Mouse (Mus musculus) liver, embryonic 15.5 days (tissue): ENCODE data around the gene Ceacam16. TPM values are rescaled to one million over a fixed set of nuclear protein-coding genes. Genes with fewer than 3 reads are reported as not detected.

ENCODE experiments used
- ATAC-seq: fragments of 200-750 bp; cut with Nextera tagmentation; 2 replicates; pipeline ENCODE4 v1.8.0; 2017; ENCODE audit warnings: moderate number of reproducible peaks, mild to moderate bottlenecking, moderate library complexity; ENCODE audit not compliant: insufficient read depth
- H3K27ac ChIP-seq: fragments of 300-500 bp; sonication (generic); replicated peaks from 2 replicates; pipeline ENCODE4 v1.5.1; 2015; ENCODE audit warnings: mild to moderate bottlenecking, inconsistent platforms
- H3K27me3 ChIP-seq: fragments of 300-500 bp; sonication (generic); 2 replicates; pipeline ENCODE4 v1.6.1; 2015; ENCODE audit warnings: mild to moderate bottlenecking, inconsistent platforms
- H3K36me3 ChIP-seq: fragments of 300-500 bp; sonication (generic); replicated peaks from 2 replicates; pipeline ENCODE4 v1.6.1; 2015; ENCODE audit warnings: moderate library complexity, mild to moderate bottlenecking, inconsistent platforms
- H3K4me1 ChIP-seq: fragments of 300-500 bp; sonication (generic); replicated peaks from 2 replicates; pipeline ENCODE4 v1.6.1; 2015; ENCODE audit warnings: inconsistent platforms
- H3K4me2 ChIP-seq: fragments of 300-500 bp; sonication (generic); 2 replicates; pipeline ENCODE4 v1.6.1; 2015; ENCODE audit warnings: moderate library complexity, mild to moderate bottlenecking, inconsistent platforms
- H3K4me3 ChIP-seq: fragments of 300-500 bp; sonication (generic); replicated peaks from 2 replicates; pipeline ENCODE4 v1.5.1; 2015; ENCODE audit warnings: mild to moderate bottlenecking, inconsistent platforms
- H3K9ac ChIP-seq: fragments of 300-500 bp; sonication (generic); 2 replicates; pipeline ENCODE4 v1.6.1; 2015; ENCODE audit warnings: moderate library complexity, mild to moderate bottlenecking, inconsistent platforms
- H3K9me3 ChIP-seq: fragments of 300-500 bp; sonication (generic); replicated peaks from 2 replicates; pipeline ENCODE4 v1.6.1; 2016; ENCODE audit warnings: inconsistent platforms
- WGBS: fragments of 180-500 bp; shearing (Covaris S2); methylation state at CpG from one replicate; pipeline ENCODE4 v1.1.7; 2015; ENCODE audit warnings: mixed read lengths; ENCODE audit not compliant: insufficient replicate concordance; 5-methylcytosine and 5-hydroxymethylcytosine counted together
- polyA plus RNA-seq: library from polyadenylated mRNA; unstranded; fragments of >200 nt; fragmentation: Nextera tagmentation; extraction: Ambion mirVana; gene quantifications from 2 replicates; pipeline ENCODE4 v1.2.1, GENCODE M21; 2015

Ceacam16 gene
- polyA plus RNA-seq, 1 experiment from 2014 or later: not detected

DNA sequence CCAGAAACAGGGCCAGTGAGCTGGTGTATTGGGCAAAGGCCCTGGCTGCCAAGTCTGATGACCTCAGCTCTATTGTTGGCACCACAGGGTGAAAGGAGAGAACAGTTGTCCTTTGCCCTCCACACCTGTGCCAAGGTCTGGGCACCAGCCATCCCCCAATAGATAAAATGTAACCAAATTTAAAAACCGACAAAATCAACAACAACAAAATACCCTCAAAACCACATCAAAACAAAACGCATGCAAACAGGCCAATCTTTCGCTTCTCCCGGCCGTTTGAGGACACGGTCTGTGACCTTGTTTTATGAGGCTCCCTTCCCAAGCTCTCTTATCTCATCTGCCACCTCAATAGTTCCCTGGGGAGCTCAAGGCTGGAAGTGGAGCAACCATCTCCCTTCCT, 5.4 kb upstream of the Ceacam16 start:
- no peaks in the 10 kb centered on the region for H3K36me3 ChIP-seq
- no peak overlapping the region for H3K4me2 ChIP-seq
- H3K9ac ChIP-seq: no peak overlapping the region
- peaks cover 7% of the 10 kb centered on the region for H3K4me1 ChIP-seq
- no peak overlapping the region for H3K4me3 ChIP-seq
- ATAC-seq: no peak
- WGBS: 59% methylated on average over 6 of the region's 6 CpGs
- no peaks in the 10 kb centered on the region for H3K27me3 ChIP-seq
- H3K27ac ChIP-seq: 0 out of 2 replicates have a peak overlapping the region, but pooled peaks have one; percentile 39
- no peaks in the 10 kb centered on the region for H3K9me3 ChIP-seq

GRCm38 (mm10) chr7:19865246-19866036, 4.3 kb upstream of the Ceacam16 start:
- H3K4me1 ChIP-seq: peaks cover 5% of the 10 kb centered on the region
- no peaks in the 10 kb centered on the region for H3K27me3 ChIP-seq
- H3K9me3 ChIP-seq: no peaks in the 10 kb centered on the region
- no peak overlapping the region for H3K4me3 ChIP-seq
- WGBS: 60% methylated on average over 8 of the region's 8 CpGs
- H3K4me2 ChIP-seq: no peak overlapping the region
- no peak overlapping the region for H3K9ac ChIP-seq
- ATAC-seq: peak; percentile 85
- H3K27ac ChIP-seq: peak overlapping the region; percentile 39; the same call in 1 of the 2 replicates
- no peaks in the 10 kb centered on the region for H3K36me3 ChIP-seq

DNA sequence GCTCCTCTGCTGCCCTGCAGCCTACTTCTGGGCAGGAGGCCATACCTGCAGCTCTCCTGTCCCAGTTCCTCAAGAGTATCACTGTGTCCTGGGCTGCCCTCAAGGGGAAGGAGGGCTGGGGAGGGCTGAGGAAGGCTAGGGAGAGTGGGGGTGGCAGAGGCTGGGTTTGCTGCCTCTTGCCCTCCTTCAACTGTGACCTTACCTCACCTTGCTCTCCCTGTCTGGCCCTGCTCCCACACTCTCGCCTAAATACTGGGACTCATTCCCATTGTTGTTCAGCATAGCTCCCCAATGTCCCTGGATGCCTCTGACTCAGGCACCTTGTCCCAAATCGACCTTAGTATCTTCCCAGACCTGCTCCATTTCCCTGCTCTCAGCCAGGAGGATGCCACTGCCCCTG, 3.1 kb upstream of the Ceacam16 start:
- Histone ChIP-seq H3K36me3 (no peaks in the 10 kb centered on the region), H3K27me3 (no peaks in the 10 kb centered on the region), H3K9ac (no peak overlapping the region), H3K27ac (no peak overlapping the region), H3K4me2 (no peak overlapping the region), H3K9me3 (no peaks in the 10 kb centered on the region), H3K4me3 (no peak overlapping the region), H3K4me1 (peaks cover 5% of the 10 kb centered on the region)
- WGBS: 32% methylated on average over 2 of the region's 2 CpGs
- ATAC-seq: no peak

GRCm38 (mm10) chr7:19859740-19860139, 1.4 kb downstream of the Ceacam16 start:
- Histone ChIP-seq H3K4me2 (no peak overlapping the region), H3K27ac (no peak overlapping the region), H3K4me3 (no peak overlapping the region), H3K9ac (no peak overlapping the region), H3K27me3 (no peaks in the 10 kb centered on the region), H3K36me3 (no peaks in the 10 kb centered on the region), H3K4me1 (no peaks in the 10 kb centered on the region), H3K9me3 (no peaks in the 10 kb centered on the region)
- ATAC-seq: no peak
- WGBS: 53% methylated on average over 10 of the region's 10 CpGs

GRCm38 (mm10) chr7:19856283-19856682, 4.8 kb downstream of the Ceacam16 start:
- Histone ChIP-seq H3K4me1 (no peaks in the 10 kb centered on the region), H3K27ac (no peak overlapping the region)

GRCm38 (mm10) chr7:19855663-19856062, 5.4 kb downstream of the Ceacam16 start:
- ATAC-seq: no peak

More at GRCm38 (mm10) chr7:19856283-19856682, 4.8 kb downstream of the Ceacam16 start:
- 58% methylated on average over 6 of the region's 6 CpGs for whole genome bisulfite sequencing
- no peaks in the 10 kb centered on the region for H3K36me3 ChIP-seq
- ATAC-seq: no peak
- H3K4me3 ChIP-seq: no peak overlapping the region
- H3K9me3 ChIP-seq: no peaks in the 10 kb centered on the region
- no peak overlapping the region for H3K4me2 ChIP-seq
- H3K9ac ChIP-seq: no peak overlapping the region
- H3K27me3 ChIP-seq: peaks cover 19% of the 10 kb centered on the region

GRCm38 (mm10) chr7:19853526-19853925, 7.6 kb downstream of the Ceacam16 start:
- no peak; the same call in 1 of the 2 replicates for ATAC-seq

More at GRCm38 (mm10) chr7:19855663-19856062, 5.4 kb downstream of the Ceacam16 start:
- Histone ChIP-seq H3K4me1 (no peaks in the 10 kb centered on the region), H3K27ac (no peak overlapping the region), H3K4me3 (no peak overlapping the region), H3K27me3 (peaks cover 22% of the 10 kb centered on the region), H3K9ac (no peak overlapping the region), H3K9me3 (no peaks in the 10 kb centered on the region), H3K4me2 (no peak overlapping the region), H3K36me3 (no peaks in the 10 kb centered on the region)
- WGBS: 52% methylated on average over 5 of the region's 5 CpGs

DNA sequence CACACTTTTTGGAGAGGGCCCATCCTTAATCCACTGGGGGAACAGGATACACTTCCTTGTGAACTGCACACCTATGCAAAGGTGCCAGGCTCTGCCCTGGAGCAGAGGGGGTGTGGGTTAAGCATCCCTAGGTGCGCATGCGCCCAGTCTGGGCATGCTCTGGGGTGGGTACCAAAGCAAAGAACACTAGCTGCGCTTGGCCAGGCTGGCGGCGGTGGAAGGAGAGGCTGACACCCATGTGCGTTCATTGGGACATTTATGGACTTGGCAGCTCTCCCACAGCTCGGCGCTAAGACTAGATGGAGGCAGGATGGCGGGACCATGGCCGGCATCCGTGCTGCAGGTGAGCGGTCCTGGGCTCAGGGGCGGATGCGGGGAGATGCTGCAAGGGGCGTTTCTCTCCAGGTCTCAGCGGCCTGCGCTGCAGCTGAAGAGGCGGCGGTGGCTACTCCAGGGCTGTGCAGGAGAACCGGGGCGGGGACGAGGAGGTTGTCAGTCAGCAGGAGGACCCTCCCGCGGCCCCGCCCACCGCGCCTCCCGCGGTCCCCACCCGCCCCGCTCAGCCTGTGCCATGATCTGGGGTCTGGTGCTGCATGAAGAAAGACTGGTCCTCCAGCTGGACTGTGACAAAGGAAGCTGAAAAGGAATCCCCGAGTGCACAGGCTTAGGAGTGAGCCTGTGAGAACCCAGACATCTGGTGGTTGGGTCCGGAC, 9.1 kb downstream of the Ceacam16 start, which contains the start of gene Gm19345:
Gm19345 (plus strand) TSS at position 146 of the 713 bp plus-strand sequence.
- ATAC-seq: peak; percentile 42; the same call in 1 of the 2 replicates
- Histone ChIP-seq H3K4me2 (peak within 1 kb of the TSS; percentile 36), H3K9me3 (no peaks in the 10 kb centered on the region), H3K27ac (no peak within 1 kb of the TSS), H3K4me3 (no peak within 1 kb of the TSS), H3K4me1 (peaks cover 7% of the 10 kb centered on the region; the same call in 1 of the 2 replicates), H3K27me3 (peaks cover 26% of the 10 kb centered on the region), H3K36me3 (no peaks in the 10 kb centered on the region), H3K9ac (no peak within 1 kb of the TSS)
- 6% methylated on average over 29 of the region's 33 CpGs for WGBS

More at GRCm38 (mm10) chr7:19853526-19853925, 7.6 kb downstream of the Ceacam16 start:
- no peak overlapping the region for H3K4me2 ChIP-seq
- H3K36me3 ChIP-seq: no peaks in the 10 kb centered on the region
- no peaks in the 10 kb centered on the region for H3K4me1 ChIP-seq
- no peak overlapping the region for H3K4me3 ChIP-seq
- 72% methylated on average over 20 of the region's 20 CpGs for WGBS
- no peak overlapping the region for H3K9ac ChIP-seq
- no peaks in the 10 kb centered on the region for H3K9me3 ChIP-seq
- H3K27ac ChIP-seq: no peak overlapping the region
- peaks cover 26% of the 10 kb centered on the region for H3K27me3 ChIP-seq

GRCm38 (mm10) chr7:19844521-19845171, 16.5 kb downstream of the Ceacam16 start:
- Histone ChIP-seq H3K9me3 (no peaks in the 10 kb centered on the region), H3K4me2 (peak overlapping the region; percentile 18; the same call in 1 of the 2 replicates), H3K4me3 (no peak overlapping the region), H3K27me3 (no peaks in the 10 kb centered on the region), H3K36me3 (no peaks in the 10 kb centered on the region), H3K27ac (no peak overlapping the region), H3K4me1 (peaks cover 21% of the 10 kb centered on the region), H3K9ac (no peak overlapping the region)
- 23% methylated on average over 15 of the region's 15 CpGs for WGBS
- ATAC-seq: no peak

GRCm38 (mm10) chr7:19843561-19843960, 17.5 kb downstream of the Ceacam16 start:
- WGBS: 7% methylated on average over 11 of the region's 11 CpGs
- peak overlapping the region; percentile 29; the same call in 1 of the 2 replicates for H3K4me2 ChIP-seq
- no peak overlapping the region for H3K9ac ChIP-seq
- H3K27me3 ChIP-seq: no peaks in the 10 kb centered on the region
- H3K27ac ChIP-seq: no peak overlapping the region
- H3K4me3 ChIP-seq: no peak overlapping the region
- H3K4me1 ChIP-seq: peaks cover 21% of the 10 kb centered on the region
- ATAC-seq: peak; percentile 33
- no peaks in the 10 kb centered on the region for H3K36me3 ChIP-seq
- no peaks in the 10 kb centered on the region for H3K9me3 ChIP-seq
